Mouse (Mus musculus): ENCODE data around the gene Adam30.
"Not testable (repeated sequence)": the region's sequence is repeated elsewhere in the genome, so short reads cannot be mapped to it uniquely, and the experiment has no call there.

Gene Adam30

GRCm38 (mm10) chr3:98160330-98160729 is at the start of gene Adam30:
Gene Adam30, plus strand, starts transcription at chr3:98160630.
- DNase-seq (ENCODE audit: low spot score), result no peak

DNA sequence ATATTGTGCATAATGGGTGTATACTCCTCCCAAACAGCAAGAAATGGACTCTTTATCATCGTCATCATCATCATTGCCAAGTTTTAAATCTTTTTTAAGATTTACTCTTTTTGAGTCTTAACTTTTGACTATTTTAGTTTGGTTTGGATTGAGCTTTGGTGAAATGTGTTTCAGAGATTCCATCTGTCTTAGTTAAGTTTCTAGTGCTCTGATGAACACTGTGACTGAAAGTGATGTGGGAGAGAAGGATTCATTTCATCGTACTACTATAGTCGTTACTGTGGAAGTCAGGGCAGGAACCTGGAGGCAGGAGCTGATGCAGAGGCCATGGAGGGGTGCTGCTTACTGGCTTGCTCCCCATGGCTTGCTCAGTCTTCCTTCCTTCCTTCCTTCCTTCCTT is 42.2 kb upstream of the Adam30 start:
- no peak for DNase-seq (ENCODE audit: low spot score)

DNA sequence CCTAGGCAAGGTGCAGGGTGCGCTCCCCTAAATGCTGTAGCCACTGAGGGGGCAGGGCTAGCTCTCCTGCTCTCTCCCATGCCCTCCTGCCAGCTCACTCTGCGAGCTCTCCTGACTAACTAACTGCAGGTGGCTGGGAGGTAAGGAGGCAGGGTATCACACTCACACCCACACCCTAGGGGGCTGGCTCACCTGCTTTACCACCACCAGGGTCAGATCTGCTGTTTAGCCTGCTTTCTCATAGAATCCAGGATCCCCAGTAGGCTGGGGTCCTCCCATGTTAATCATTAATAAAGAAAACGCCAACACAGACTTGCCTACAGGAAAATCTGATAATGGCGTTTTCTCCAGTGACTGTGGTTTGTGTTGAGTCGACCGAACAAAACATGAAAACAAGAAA is 41.1 kb upstream of the Adam30 start:
- no peak for DNase-seq (ENCODE audit: low spot score)

DNA sequence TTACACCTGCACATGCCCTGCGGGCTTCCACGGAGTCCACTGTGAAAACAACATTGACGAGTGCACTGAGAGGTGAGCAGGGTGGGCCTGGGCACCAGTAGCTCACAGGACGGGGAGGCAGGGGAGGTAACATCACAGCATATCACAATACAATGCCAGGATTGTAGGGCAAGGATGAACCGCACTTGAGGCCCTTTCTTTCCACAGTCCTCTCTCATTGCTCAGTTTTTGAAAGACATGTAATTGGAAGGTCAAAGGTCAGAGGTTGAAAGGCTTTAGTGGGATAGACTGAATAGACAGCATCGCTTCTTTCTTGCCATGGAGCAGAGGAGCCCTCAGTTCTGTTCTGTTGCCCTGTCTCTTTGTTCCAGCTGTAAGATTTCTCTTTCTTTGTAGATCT is 39.5 kb upstream of the Adam30 start:
- DNase-seq (ENCODE audit: low spot score), result no peak

DNA sequence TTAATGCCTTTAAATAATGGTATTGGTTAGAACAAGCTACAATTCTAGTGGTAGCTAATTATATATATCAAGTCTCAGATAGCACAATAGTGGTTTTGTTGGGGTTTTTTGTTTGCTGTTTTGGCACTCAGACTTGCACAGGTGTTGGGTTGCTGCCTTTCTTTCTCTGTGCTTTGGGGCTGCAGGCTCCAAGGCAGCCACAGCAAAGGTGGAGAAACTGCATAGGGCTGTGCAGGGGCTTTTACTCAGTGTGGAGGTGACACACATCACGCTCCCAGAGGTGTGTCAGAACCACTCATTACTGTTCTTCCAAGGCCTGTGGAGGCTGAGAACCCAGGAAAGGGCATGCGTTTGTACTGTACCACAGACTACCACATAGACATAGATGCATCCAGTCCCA is 32.7 kb upstream of the Adam30 start:
- DNase-seq (ENCODE audit: low spot score), result no peak

DNA sequence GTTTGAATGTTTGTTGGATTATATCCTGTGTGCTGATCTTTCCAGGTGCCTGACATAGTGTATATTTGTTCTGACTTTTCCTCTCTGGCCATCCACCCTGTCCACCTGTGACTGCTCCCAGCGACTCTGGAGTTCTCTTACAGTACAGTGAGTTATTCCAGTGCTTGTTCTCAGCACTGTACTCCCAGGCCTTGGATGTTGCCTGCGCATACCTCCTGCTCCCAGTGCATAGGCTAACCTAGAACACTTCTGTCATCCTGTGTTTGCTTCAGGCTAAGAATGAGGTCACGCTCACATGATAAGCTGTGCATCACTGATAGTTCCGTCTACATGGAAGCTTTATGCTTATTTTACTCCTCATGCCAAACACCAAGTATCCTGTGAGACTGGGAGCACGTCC is 31.7 kb upstream of the Adam30 start:
- no peak for DNase-seq (ENCODE audit: low spot score)

GRCm38 (mm10) chr3:98132140-98132539 is 28.3 kb upstream of the Adam30 start:
- not testable (repeated sequence) for DNase-seq (ENCODE audit: low spot score)

- no peak for DNase-seq (ENCODE audit: low spot score)
Measured at GRCm38 (mm10) chr3:98132636-98133035, 27.8 kb upstream of the Adam30 start.

GRCm38 (mm10) chr3:98141456-98141855 is 19.0 kb upstream of the Adam30 start:
- DNase-seq (ENCODE audit: low spot score), result no peak

DNA sequence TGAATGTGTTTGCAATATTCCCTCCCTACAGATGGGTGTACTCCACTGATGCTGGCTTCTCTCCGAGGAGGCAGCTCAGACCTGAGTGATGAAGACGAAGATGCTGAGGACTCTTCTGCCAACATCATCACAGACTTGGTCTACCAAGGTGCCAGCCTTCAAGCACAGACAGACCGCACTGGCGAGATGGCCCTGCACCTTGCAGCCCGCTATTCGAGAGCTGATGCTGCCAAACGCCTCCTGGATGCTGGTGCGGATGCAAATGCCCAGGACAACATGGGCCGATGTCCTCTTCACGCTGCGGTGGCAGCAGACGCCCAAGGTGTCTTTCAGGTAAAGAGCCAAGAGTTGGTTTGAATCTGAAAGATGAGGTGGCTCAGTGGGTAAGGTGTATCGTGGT is 17.6 kb upstream of the Adam30 start:
- DNase-seq (ENCODE audit: low spot score), result no peak

DNA sequence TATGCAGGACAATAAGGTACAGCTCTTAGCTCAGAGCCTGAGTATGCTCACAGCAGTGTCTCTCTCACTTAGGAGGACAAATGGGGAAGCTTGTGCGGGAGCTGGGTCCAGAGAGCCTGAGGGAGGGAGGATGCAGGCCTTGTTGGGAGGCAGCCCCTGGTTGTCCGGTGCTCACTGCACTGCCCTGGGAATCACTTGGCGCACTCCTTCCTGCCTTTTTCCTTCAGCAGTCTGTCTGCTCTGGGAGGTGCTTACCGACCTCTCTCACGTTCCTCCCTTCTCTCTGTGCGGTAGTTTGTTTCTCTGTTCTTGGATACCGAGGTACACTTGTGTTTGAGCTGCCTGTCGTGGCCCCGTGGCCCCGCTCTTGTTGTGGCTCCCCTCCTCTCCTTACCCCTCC is 15.2 kb upstream of the Adam30 start:
- no peak for DNase-seq (ENCODE audit: low spot score)

GRCm38 (mm10) chr3:98146471-98147410 is 13.7 kb upstream of the Adam30 start:
- no peak for DNase-seq (ENCODE audit: low spot score)

DNA sequence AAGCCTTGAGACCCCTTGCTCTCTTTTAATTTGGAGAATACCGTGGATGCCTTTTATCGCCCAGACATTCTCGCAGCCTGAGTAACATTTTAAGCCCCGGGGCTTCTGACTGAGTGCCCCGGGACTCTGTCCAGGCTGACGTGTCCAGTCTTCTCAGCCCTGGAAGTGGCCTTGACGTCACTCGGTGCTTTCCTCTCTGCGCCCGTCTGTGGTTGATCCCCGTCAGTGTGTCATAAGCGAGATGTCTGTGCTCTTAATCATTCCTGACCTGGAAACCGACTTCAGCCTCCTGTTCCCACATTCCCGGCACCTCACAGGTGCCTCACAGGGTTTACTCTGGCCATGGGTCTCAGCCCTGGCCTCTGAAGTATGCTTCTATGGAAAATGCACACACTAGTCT is 12.7 kb upstream of the Adam30 start:
- DNase-seq (ENCODE audit: low spot score), result no peak

DNA sequence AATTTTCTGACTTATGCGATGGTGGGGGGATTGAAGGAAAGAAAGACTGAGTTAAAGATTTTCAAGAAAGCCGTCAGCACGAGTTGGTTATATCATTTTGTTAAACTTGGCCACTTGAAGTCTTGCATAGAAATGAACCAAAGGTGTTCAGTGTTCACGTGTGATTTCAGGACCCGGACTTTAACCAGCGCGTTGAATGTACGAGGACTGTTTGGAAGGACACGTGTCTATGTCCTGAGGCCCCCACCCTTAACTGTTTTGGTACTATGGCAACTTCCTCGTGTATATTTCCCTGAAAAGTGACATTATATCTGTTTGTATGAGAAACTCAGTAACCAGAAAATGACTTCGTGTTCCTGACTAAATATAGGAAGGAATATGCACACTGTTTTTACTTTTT is 10.5 kb upstream of the Adam30 start:
- no peak for DNase-seq (ENCODE audit: low spot score)

GRCm38 (mm10) chr3:98151016-98151415 is 9.4 kb upstream of the Adam30 start:
- no peak for DNase-seq (ENCODE audit: low spot score)

DNA sequence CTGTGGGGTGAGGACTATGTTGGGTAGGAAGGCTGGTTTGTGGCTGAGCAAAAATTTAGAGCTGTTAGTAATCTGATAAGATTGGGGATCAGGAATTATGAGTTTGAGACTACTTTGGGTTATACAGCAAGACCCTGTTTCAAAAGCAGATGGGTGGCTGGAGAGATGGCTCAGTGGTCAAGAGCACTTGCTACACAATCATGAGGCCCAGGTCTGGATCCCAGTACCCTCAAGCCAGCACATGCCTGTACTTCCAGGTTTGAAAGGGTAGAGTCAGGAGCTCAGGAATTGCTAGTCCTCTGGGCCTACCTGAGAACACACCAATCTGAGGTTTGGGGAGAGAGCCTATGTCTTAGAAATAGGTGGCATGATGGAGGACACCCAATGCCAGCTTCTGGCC is 7.0 kb upstream of the Adam30 start:
- DNase-seq (ENCODE audit: low spot score), result no peak

DNA sequence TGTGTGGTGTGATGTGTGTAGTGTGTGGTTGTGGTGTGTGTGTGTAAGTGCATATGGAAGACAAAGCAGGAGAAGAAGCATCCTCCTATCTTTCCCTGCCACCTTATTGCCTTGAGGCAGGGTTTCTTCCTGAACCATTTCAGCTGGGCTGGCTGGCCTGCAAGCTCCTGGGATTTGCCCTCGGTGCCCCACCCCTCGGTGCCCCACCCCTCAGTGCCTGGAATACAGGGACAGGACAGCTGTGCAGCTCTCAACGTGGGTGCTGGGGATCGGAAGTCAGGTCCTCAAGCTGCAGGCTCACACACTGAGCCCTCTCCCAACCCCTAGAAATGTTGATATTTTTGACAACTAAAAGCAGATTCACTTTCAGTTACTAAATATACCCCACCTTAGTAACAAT is 4.3 kb upstream of the Adam30 start:
- DNase-seq (ENCODE audit: low spot score), result no peak

GRCm38 (mm10) chr3:98157073-98157472 is 3.4 kb upstream of the Adam30 start:
- no peak for DNase-seq (ENCODE audit: low spot score)

DNA sequence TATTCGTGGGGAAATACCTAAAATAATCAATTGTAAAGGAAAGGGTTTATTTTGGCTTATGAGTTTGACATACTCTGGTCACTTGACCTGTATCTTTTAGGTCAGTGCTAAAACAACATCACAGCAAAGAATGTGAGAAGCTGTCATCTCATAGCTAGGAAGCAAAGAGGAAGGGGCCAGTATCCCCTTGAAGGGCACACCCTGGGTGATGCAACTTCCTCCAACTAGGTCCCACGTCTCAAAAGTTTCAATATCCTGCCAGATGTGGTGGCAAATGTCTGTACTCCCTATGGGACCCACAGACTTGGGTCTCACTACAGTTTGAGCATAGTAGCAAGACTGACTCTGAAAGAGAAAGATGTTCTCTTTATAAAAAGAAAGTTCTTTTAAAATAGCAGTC is 2.8 kb upstream of the Adam30 start:
- DNase-seq (ENCODE audit: low spot score), result no peak

DNA sequence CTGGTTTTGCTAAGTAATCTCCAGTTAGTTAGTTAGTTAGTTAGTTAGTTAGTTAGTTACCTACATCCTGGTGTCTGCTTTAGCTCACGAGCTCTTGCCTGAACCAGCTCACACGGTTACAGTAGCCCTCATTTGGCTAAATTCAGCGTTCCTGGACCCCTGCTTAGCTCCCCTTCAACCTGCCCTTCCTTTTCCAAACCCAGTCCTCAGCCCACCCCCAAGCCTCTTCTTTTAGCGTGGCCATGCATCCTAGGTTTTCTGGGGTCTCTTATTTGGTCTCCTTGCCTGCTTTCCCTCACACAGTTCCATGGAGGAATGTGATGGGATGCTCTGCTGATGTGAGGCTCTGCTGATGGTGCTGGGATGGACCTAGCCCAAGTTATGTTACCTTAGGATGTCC is 1.8 kb upstream of the Adam30 start:
- DNase-seq (ENCODE audit: low spot score), result no peak

DNA sequence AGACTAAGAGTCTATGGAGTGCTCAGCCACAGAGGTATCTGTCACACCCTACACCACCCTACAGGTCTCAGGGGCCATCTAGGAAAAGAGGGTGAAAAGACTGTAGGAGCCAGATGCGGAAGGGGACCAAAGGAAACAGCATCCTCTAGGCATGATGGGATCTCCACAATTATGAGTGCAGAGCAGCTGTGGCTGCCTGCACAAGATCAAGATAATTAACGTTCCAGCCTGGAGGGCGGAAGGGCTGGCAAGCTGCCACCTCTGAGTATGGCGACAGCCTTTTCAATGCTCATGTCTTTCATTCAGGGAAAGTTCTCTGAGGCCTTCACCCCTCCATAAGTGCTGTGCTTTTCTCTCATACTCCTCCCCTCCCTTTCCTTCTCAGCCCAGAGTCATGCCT is 1.1 kb upstream of the Adam30 start:
- DNase-seq (ENCODE audit: low spot score), result no peak

DNA sequence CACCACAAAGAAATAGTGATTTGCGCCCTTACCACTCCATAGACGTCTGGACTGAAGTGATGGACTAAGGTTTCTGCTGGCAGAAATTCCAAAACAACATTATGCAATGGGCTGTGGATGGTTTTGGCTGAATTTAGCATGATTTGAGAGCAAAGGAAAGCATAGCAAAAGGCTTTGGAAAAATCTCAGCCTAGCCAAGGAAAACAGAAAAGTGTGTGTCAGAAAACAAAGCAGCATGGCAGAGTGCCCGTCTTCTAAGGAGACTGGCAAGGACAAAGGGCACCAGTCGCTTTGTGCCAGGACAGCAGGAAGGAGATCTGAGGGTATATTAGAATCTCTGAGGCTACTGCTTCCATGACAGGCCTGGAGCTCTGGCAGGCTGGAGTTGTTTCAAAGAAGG is 17.9 kb downstream of the Adam30 start:
- no peak for DNase-seq (ENCODE audit: low spot score)

DNA sequence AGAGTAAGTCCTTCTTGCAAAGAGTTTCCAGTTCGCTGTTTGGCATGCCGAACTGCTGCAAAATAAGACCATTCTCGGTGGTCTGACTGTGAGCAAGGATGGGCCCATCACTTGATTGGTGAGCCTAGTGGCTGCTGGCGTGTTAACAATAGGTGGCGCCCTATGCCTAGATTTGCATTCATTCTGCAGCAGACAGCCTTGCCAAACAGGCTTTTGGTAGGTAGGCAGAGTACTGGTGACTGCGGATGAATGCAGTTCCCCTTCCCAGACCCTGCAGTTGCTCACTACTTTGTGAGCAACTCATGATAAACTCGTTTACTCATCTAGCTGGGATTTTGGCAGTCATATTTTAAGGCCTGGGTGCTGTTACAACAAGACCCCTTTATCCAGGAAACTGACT is 20.4 kb downstream of the Adam30 start:
- DNase-seq (ENCODE audit: low spot score), result peak; percentile 73

DNA sequence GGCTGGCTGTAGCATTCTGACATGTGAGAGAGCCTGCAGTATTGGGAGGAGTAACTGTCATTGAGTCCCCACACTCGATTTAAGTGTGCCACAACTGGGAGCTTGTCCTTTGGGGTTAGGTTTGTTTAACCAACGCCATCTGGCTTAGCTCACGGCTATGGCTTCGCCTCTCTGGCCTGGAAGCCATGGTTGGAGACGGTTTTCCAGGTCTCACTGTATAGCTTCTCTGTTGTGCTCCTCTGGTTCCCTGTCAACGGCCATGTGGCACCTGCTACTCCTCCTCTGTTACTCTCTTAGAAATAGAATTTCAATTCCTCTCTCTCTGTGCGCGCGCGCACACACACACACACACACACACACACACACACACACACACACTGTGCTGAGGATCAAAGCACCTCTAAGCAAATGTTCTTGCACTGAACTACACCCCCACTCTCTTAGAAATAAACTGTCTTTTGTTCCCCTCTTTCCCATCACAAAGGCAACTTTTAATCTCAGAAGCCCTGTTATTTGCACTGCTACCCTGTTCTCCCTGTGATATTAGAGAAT is 24.8 kb downstream of the Adam30 start:
- no peak for DNase-seq (ENCODE audit: low spot score)
